Mouse (Mus musculus) lung, adult 2 months (tissue): ENCODE measurements around the gene Pnma1.

Experiments used
- CTCF ChIP-seq: fragments of 200-500 bp; IDR thresholded peaks from 2 replicates; pipeline ENCODE4 v1.5.1; 2011; ENCODE audit warnings: mild to moderate bottlenecking, low read length, control low read depth; ENCODE audit not compliant: insufficient read depth
- POLR2A ChIP-seq: fragments of 200-500 bp; IDR thresholded peaks from 2 replicates; pipeline ENCODE4 v1.6.1; 2011; ENCODE audit warnings: low read depth, mild to moderate bottlenecking, control low read depth, low read length, borderline replicate concordance; ENCODE audit errors: extremely low read depth

- TF ChIP-seq CTCF (no peak), POLR2A (no peak)
Measured at GRCm38 (mm10) chr12:84153414-84153813, 5.1 kb upstream of the Pnma1 start.
